Mouse (Mus musculus) myocyte (in vitro differentiated cells): ENCODE measurements at regions not wholly inside any gene's neighbourhood (a gene's known extent, or its start where the extent isn't known, plus 50 kb on each side); places are given as distances from the start of the nearest gene placed in this dataset.

Experiments
- E2F4 ChIP-seq: IDR thresholded peaks from one replicate; pipeline ENCODE4 v1.6.1; 2011; ENCODE audit warnings: mild to moderate bottlenecking, control low read depth, moderate library complexity; ENCODE audit not compliant: insufficient read depth
- MAX ChIP-seq: IDR thresholded peaks from one replicate; pipeline ENCODE4 v1.6.1; 2011; ENCODE audit warnings: low read depth, mild to moderate bottlenecking, control low read depth
- MYOD1 ChIP-seq, 3 experiments: IDR thresholded peaks; one replicate each; pipeline ENCODE4 v1.6.1; 2011; ENCODE audit warnings: control low read depth in 2 of 3, low read depth in 2 of 3, mild to moderate bottlenecking in 2 of 3, moderate library complexity in 1 of 3; ENCODE audit not compliant: insufficient read length in 2 of 3, control insufficient read depth in 1 of 3
- MYOG ChIP-seq, 3 experiments: IDR thresholded peaks; one replicate each; pipeline ENCODE4 v1.6.1; 2011; ENCODE audit warnings: control low read depth in 2 of 3, low read depth in 2 of 3, mild to moderate bottlenecking in 2 of 3; ENCODE audit not compliant: insufficient read length in 2 of 3, control insufficient read depth in 1 of 3, insufficient read depth in 1 of 3
- POLR2A ChIP-seq: IDR thresholded peaks from one replicate; pipeline ENCODE4 v1.6.1; 2011; ENCODE audit warnings: low read depth, mild to moderate bottlenecking, control low read depth, moderate library complexity; ENCODE audit not compliant: insufficient read length
- POLR2AphosphoS2 ChIP-seq: IDR thresholded peaks from one replicate; pipeline ENCODE4 v1.6.1; 2011; ENCODE audit warnings: low read depth, control low read depth; ENCODE audit not compliant: insufficient read length
- REST ChIP-seq: IDR thresholded peaks from one replicate; pipeline ENCODE4 v1.6.1; 2011; ENCODE audit warnings: mild to moderate bottlenecking, control low read depth, moderate library complexity; ENCODE audit not compliant: insufficient read depth, insufficient read length
- SRF ChIP-seq: IDR thresholded peaks from one replicate; pipeline ENCODE4 v1.6.1; 2011; ENCODE audit warnings: low read depth; ENCODE audit not compliant: control insufficient read depth, insufficient read length
- TCF12 ChIP-seq: IDR thresholded peaks from one replicate; pipeline ENCODE4 v1.6.1; 2011; ENCODE audit warnings: mild to moderate bottlenecking, control low read depth; ENCODE audit not compliant: poor library complexity, insufficient read depth, severe bottlenecking
- TCF3 ChIP-seq: IDR thresholded peaks from one replicate; pipeline ENCODE4 v1.6.1; 2011; ENCODE audit warnings: low read depth, control low read depth; ENCODE audit not compliant: insufficient read length
- USF1 ChIP-seq: IDR thresholded peaks from one replicate; pipeline ENCODE4 v1.6.1; 2011; ENCODE audit warnings: low read depth, mild to moderate bottlenecking, control low read depth, moderate library complexity

- no peak for TF ChIP-seq MYOD1 (IDR thresholded peaks at IDR 0.05; ENCODE audit: control insufficient read depth in 1 of 3, insufficient read length in 2 of 3, low read depth in 2 of 3)
- no peak for TF ChIP-seq POLR2A
- TF ChIP-seq TCF12: no peak
- TF ChIP-seq MYOG (IDR thresholded peaks at IDR 0.05; ENCODE audit: control insufficient read depth in 1 of 3, insufficient read depth in 1 of 3, insufficient read length in 2 of 3, low read depth in 2 of 3): no peak
- no peak for TF ChIP-seq MAX
- no peak for TF ChIP-seq USF1
- TF ChIP-seq REST: no peak
- TF ChIP-seq E2F4: no peak
- TF ChIP-seq POLR2AphosphoS2: no peak
- no peak for TF ChIP-seq SRF
- TF ChIP-seq TCF3: no peak
These were observed 62.4 kb upstream of the Scel start for GRCm38 (mm10) chr14:103450756-103451155.
